Mouse (Mus musculus): ENCODE data around the gene Sgms2. TPM values are rescaled to one million over a fixed set of nuclear protein-coding genes. Genes with fewer than 3 reads are reported as not detected.
A peak's percentile ranks its signal among the peaks of the same experiment; 100 is the strongest.

Gene Sgms2
- polyA plus RNA-seq (2014; fragmentation: Nextera tagmentation; extraction: Ambion mirVana): 8.9 and 12.5 TPM in 2 replicates

- no peaks in the 10 kb centered on the region for H3K36me3 ChIP-seq (ENCODE audit: control insufficient read depth, insufficient read depth, low read length)
- peaks cover 13% of the 10 kb centered on the region; the same call in 1 of the 2 replicates for H3K4me1 ChIP-seq (ENCODE audit: control insufficient read depth, insufficient read depth, low read length)
- peak within 1 kb of the TSS; percentile 72 for H3K4me3 ChIP-seq (ENCODE audit: low read length)
- H3K27ac ChIP-seq (ENCODE audit: low read depth, low read length): peak within 1 kb of the TSS; percentile 71
- 87% methylated on average over 2 of the region's 2 CpGs for WGBS
- ATAC-seq (ENCODE audit: low FRiP score, low TSS enrichment): no peak
- H3K9me3 ChIP-seq (ENCODE audit: control insufficient read depth, low read length): no peaks in the 10 kb centered on the region
- H3K27me3 ChIP-seq (ENCODE audit: control insufficient read depth, insufficient read depth, low read length): no peaks in the 10 kb centered on the region
- H3K4me2 ChIP-seq (replicated peaks; ENCODE audit: low read depth, low read length): peak within 1 kb of the TSS; percentile 93
- H3K9ac ChIP-seq (ENCODE audit: low read depth, low read length): peak within 1 kb of the TSS; percentile 77
Measured at GRCm38 (mm10) chr3:131491361-131491925, at the start of gene Sgms2. Gene Sgms2, minus strand, starts transcription at chr3:131491411.

GRCm38 (mm10) chr3:131525229-131525628 lies 34.0 kb upstream of the Sgms2 start:
- Histone ChIP-seq H3K9ac (ENCODE audit: low read depth, low read length) (no peak overlapping the region), H3K9me3 (ENCODE audit: control insufficient read depth, low read length) (no peaks in the 10 kb centered on the region), H3K4me2 (replicated peaks; ENCODE audit: low read depth, low read length) (no peak overlapping the region), H3K4me1 (ENCODE audit: control insufficient read depth, insufficient read depth, low read length) (no peaks in the 10 kb centered on the region), H3K36me3 (ENCODE audit: control insufficient read depth, insufficient read depth, low read length) (no peaks in the 10 kb centered on the region), H3K27me3 (ENCODE audit: control insufficient read depth, insufficient read depth, low read length) (no peaks in the 10 kb centered on the region), H3K27ac (ENCODE audit: low read depth, low read length) (no peak overlapping the region), H3K4me3 (ENCODE audit: low read length) (no peak overlapping the region)
- ATAC-seq (ENCODE audit: low FRiP score, low TSS enrichment): no peak
- 83% methylated on average over 3 of the region's 3 CpGs for WGBS

GRCm38 (mm10) chr3:131524779-131525178 lies 33.6 kb upstream of the Sgms2 start:
- Histone ChIP-seq H3K4me3 (ENCODE audit: low read length) (no peak overlapping the region), H3K27me3 (ENCODE audit: control insufficient read depth, insufficient read depth, low read length) (no peaks in the 10 kb centered on the region), H3K9ac (ENCODE audit: low read depth, low read length) (no peak overlapping the region), H3K4me2 (replicated peaks; ENCODE audit: low read depth, low read length) (no peak overlapping the region), H3K9me3 (ENCODE audit: control insufficient read depth, low read length) (no peaks in the 10 kb centered on the region), H3K36me3 (ENCODE audit: control insufficient read depth, insufficient read depth, low read length) (no peaks in the 10 kb centered on the region), H3K4me1 (ENCODE audit: control insufficient read depth, insufficient read depth, low read length) (no peaks in the 10 kb centered on the region), H3K27ac (ENCODE audit: low read depth, low read length) (no peak overlapping the region)
- ATAC-seq (ENCODE audit: low FRiP score, low TSS enrichment): no peak
- 20% methylated on average over 11 of the region's 11 CpGs for WGBS

GRCm38 (mm10) chr3:131524210-131524609 lies 33.0 kb upstream of the Sgms2 start:
- WGBS: 82% methylated on average over 5 of the region's 5 CpGs
- no peak overlapping the region for H3K4me2 ChIP-seq (replicated peaks; ENCODE audit: low read depth, low read length)
- no peak for ATAC-seq (ENCODE audit: low FRiP score, low TSS enrichment)
- H3K27ac ChIP-seq (ENCODE audit: low read depth, low read length): no peak overlapping the region
- H3K27me3 ChIP-seq (ENCODE audit: control insufficient read depth, insufficient read depth, low read length): no peaks in the 10 kb centered on the region
- H3K9me3 ChIP-seq (ENCODE audit: control insufficient read depth, low read length): no peaks in the 10 kb centered on the region
- no peaks in the 10 kb centered on the region for H3K4me1 ChIP-seq (ENCODE audit: control insufficient read depth, insufficient read depth, low read length)
- H3K9ac ChIP-seq (ENCODE audit: low read depth, low read length): no peak overlapping the region
- no peak overlapping the region for H3K4me3 ChIP-seq (ENCODE audit: low read length)
- H3K36me3 ChIP-seq (ENCODE audit: control insufficient read depth, insufficient read depth, low read length): no peaks in the 10 kb centered on the region

DNA sequence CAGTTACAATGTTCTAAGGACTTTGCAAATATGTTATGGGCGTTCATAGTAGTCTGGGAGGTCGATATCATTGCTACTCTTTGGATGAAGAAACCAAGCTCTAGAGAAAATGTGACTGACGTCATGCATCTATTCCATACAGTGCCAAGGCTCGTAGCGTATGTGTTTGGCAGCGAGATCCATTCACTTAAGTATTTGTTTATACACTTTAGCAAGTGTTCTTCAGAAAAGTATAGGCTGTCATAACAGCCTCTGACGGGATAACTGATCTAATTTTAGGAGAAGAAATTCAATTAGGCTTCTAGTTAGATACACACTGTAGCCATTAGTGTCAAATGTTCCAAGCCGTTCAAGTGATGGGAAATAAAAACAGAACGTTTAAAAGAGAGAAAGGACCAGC lies 32.5 kb upstream of the Sgms2 start:
- no peak overlapping the region for H3K27ac ChIP-seq (ENCODE audit: low read depth, low read length)
- no peak overlapping the region for H3K4me2 ChIP-seq (replicated peaks; ENCODE audit: low read depth, low read length)
- WGBS: 84% methylated on average over 9 of the region's 9 CpGs
- H3K27me3 ChIP-seq (ENCODE audit: control insufficient read depth, insufficient read depth, low read length): no peaks in the 10 kb centered on the region
- no peak overlapping the region for H3K9ac ChIP-seq (ENCODE audit: low read depth, low read length)
- no peaks in the 10 kb centered on the region for H3K9me3 ChIP-seq (ENCODE audit: control insufficient read depth, low read length)
- no peak for ATAC-seq (ENCODE audit: low FRiP score, low TSS enrichment)
- H3K36me3 ChIP-seq (ENCODE audit: control insufficient read depth, insufficient read depth, low read length): no peaks in the 10 kb centered on the region
- H3K4me3 ChIP-seq (ENCODE audit: low read length): no peak overlapping the region
- H3K4me1 ChIP-seq (ENCODE audit: control insufficient read depth, insufficient read depth, low read length): no peaks in the 10 kb centered on the region

DNA sequence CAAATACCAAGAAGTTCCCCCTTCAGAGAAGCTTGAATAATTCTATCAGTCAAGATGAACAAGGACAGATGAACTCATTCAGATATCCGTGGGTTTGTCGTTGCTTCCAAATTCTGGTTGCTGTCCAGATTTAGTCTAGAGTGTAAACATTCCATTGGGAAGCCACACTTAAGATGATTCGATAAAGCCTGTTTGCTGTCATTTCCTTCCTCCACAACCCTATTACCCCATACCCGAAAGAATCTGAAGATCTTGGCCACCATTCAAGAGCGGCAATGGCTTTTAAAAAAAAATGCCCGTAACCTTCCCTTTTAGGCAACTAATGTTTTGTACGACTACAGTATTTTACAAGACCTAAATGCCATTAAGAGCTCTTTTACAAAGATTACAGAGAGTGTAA lies 31.0 kb upstream of the Sgms2 start:
- WGBS: 68% methylated on average over 7 of the region's 7 CpGs
- no peak overlapping the region for H3K27ac ChIP-seq (ENCODE audit: low read depth, low read length)

GRCm38 (mm10) chr3:131521206-131521605 lies 30.0 kb upstream of the Sgms2 start:
- Histone ChIP-seq H3K4me1 (ENCODE audit: control insufficient read depth, insufficient read depth, low read length) (no peaks in the 10 kb centered on the region), H3K4me3 (ENCODE audit: low read length) (no peak overlapping the region), H3K27me3 (ENCODE audit: control insufficient read depth, insufficient read depth, low read length) (no peaks in the 10 kb centered on the region), H3K36me3 (ENCODE audit: control insufficient read depth, insufficient read depth, low read length) (no peaks in the 10 kb centered on the region), H3K27ac (ENCODE audit: low read depth, low read length) (no peak overlapping the region), H3K9me3 (ENCODE audit: control insufficient read depth, low read length) (no peaks in the 10 kb centered on the region), H3K9ac (ENCODE audit: low read depth, low read length) (no peak overlapping the region), H3K4me2 (replicated peaks; ENCODE audit: low read depth, low read length) (no peak overlapping the region)
- WGBS: 74% methylated on average over 4 of the region's 4 CpGs
- ATAC-seq (ENCODE audit: low FRiP score, low TSS enrichment): no peak

More for the DNA sequence above, 31.0 kb upstream of the Sgms2 start:
- H3K27me3 ChIP-seq (ENCODE audit: control insufficient read depth, insufficient read depth, low read length): no peaks in the 10 kb centered on the region
- H3K4me1 ChIP-seq (ENCODE audit: control insufficient read depth, insufficient read depth, low read length): no peaks in the 10 kb centered on the region
- H3K9ac ChIP-seq (ENCODE audit: low read depth, low read length): no peak overlapping the region
- H3K4me3 ChIP-seq (ENCODE audit: low read length): no peak overlapping the region
- no peaks in the 10 kb centered on the region for H3K36me3 ChIP-seq (ENCODE audit: control insufficient read depth, insufficient read depth, low read length)
- no peak overlapping the region for H3K4me2 ChIP-seq (replicated peaks; ENCODE audit: low read depth, low read length)
- no peaks in the 10 kb centered on the region for H3K9me3 ChIP-seq (ENCODE audit: control insufficient read depth, low read length)
- ATAC-seq (ENCODE audit: low FRiP score, low TSS enrichment): no peak

DNA sequence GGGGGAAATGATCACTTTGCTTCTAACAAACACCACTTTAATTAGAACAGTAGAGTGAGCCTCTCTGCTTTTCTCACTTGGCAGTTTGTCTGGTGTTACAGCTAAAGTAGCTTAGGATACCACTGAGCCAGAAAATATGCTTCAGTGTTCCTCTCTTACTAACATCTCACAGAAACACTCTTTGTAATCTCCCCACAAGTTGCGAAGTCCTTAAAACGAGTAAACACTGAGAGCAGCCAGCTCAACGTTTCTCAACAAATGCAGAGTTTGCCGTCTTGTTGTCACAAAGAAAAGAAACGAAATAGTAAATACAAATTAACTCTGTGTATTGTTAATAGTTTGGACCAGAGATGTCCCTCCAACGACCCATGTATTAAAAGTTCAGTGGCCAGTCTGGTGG lies 26.5 kb upstream of the Sgms2 start:
- Histone ChIP-seq H3K27me3 (ENCODE audit: control insufficient read depth, insufficient read depth, low read length) (no peaks in the 10 kb centered on the region), H3K4me1 (ENCODE audit: control insufficient read depth, insufficient read depth, low read length) (no peaks in the 10 kb centered on the region), H3K4me3 (ENCODE audit: low read length) (no peak overlapping the region), H3K9ac (ENCODE audit: low read depth, low read length) (no peak overlapping the region), H3K36me3 (ENCODE audit: control insufficient read depth, insufficient read depth, low read length) (no peaks in the 10 kb centered on the region), H3K4me2 (replicated peaks; ENCODE audit: low read depth, low read length) (no peak overlapping the region), H3K9me3 (ENCODE audit: control insufficient read depth, low read length) (no peaks in the 10 kb centered on the region), H3K27ac (ENCODE audit: low read depth, low read length) (no peak overlapping the region)
- ATAC-seq (ENCODE audit: low FRiP score, low TSS enrichment): no peak
- 84% methylated on average over 6 of the region's 6 CpGs for WGBS

GRCm38 (mm10) chr3:131516332-131516999 lies 25.3 kb upstream of the Sgms2 start:
- Histone ChIP-seq H3K9ac (ENCODE audit: low read depth, low read length) (no peak overlapping the region), H3K4me3 (ENCODE audit: low read length) (no peak overlapping the region), H3K4me1 (ENCODE audit: control insufficient read depth, insufficient read depth, low read length) (no peaks in the 10 kb centered on the region), H3K4me2 (replicated peaks; ENCODE audit: low read depth, low read length) (no peak overlapping the region), H3K27ac (ENCODE audit: low read depth, low read length) (no peak overlapping the region), H3K9me3 (ENCODE audit: control insufficient read depth, low read length) (no peaks in the 10 kb centered on the region), H3K36me3 (ENCODE audit: control insufficient read depth, insufficient read depth, low read length) (no peaks in the 10 kb centered on the region), H3K27me3 (ENCODE audit: control insufficient read depth, insufficient read depth, low read length) (no peaks in the 10 kb centered on the region)
- ATAC-seq (ENCODE audit: low FRiP score, low TSS enrichment): no peak
- 84% methylated on average over 7 of the region's 7 CpGs for WGBS

Measured in kidney, embryonic 14.5 days (tissue).